Mouse (Mus musculus): ENCODE results near the gene Dusp1. TPM values are rescaled to one million over a fixed set of nuclear protein-coding genes. Genes with fewer than 3 reads are reported as not detected.

Dusp1 gene
- polyA plus RNA-seq, 1 experiment, result 71.1 TPM

DNA sequence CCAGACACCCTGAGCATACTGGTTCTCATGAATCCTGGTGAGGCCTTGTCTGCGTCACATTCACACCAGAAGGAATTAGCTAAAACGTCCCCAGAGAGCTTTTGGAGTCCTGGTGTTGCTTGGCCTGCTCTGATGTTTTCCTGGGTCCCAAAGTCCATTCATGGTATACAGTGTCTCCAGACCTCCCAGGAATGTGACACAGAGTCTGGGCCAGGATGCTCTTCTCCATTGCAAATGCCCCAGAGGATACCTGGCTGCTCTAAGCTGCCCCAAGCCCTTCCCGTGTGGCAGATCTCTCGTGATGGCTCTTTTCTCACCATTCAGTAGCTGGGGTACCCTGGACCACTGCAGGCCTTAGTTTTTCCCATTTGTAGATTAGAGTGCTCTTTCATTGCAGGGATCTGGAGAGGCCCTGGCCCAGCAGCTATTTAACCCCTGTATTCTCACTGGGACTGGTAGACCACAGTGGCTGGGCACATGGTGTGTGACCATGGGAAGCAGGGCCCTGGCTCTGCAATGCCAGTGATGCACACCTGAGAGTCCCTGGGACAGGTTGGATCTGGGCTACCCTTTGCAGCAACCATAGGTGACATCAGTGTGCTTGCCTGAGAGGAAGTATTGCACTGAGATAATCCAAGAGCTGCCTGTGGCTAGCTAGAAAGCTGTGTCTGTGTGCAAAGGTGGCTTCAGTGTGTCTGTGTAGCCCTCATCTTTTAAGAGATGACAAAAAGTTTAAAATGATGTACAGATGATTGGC, 7.8 kb upstream of the Dusp1 start:
- TF ChIP-seq CTCF (IDR thresholded peaks at IDR 0.05; ENCODE audit: extremely low read depth, insufficient read depth, low read length), result no peak
- no peak for TF ChIP-seq POLR2A (IDR thresholded peaks at IDR 0.05; ENCODE audit: extremely low read depth, insufficient read depth, low read length)
- Histone ChIP-seq H3K27ac (ENCODE audit: insufficient read depth, low read length) (no peak overlapping the region), H3K4me3 (ENCODE audit: insufficient read depth, low read length) (no peak overlapping the region), H3K4me1 (ENCODE audit: control insufficient read depth, insufficient read depth, low read length) (peaks cover 6% of the 10 kb centered on the region)

- H3K4me1 ChIP-seq (ENCODE audit: control insufficient read depth, insufficient read depth, low read length), result peaks cover 5% of the 10 kb centered on the region; the same call in 1 of the 2 replicates
- TF ChIP-seq POLR2A (IDR thresholded peaks at IDR 0.05; ENCODE audit: extremely low read depth, insufficient read depth, low read length) (no peak), CTCF (IDR thresholded peaks at IDR 0.05; ENCODE audit: extremely low read depth, insufficient read depth, low read length) (no peak)
- H3K27ac ChIP-seq (ENCODE audit: insufficient read depth, low read length), result no peak overlapping the region
- no peak overlapping the region for H3K4me3 ChIP-seq (ENCODE audit: insufficient read depth, low read length)
Observed at GRCm38 (mm10) chr17:26567818-26568173, 5.9 kb upstream of the Dusp1 start.

- H3K27ac ChIP-seq (ENCODE audit: insufficient read depth, low read length), result no peak overlapping the region
- peaks cover 5% of the 10 kb centered on the region; the same call in 1 of the 2 replicates for H3K4me1 ChIP-seq (ENCODE audit: control insufficient read depth, insufficient read depth, low read length)
- TF ChIP-seq CTCF (IDR thresholded peaks at IDR 0.05; ENCODE audit: extremely low read depth, insufficient read depth, low read length), result no peak
- TF ChIP-seq POLR2A (IDR thresholded peaks at IDR 0.05; ENCODE audit: extremely low read depth, insufficient read depth, low read length), result no peak
- no peak overlapping the region for H3K4me3 ChIP-seq (ENCODE audit: insufficient read depth, low read length)
Observed at GRCm38 (mm10) chr17:26567142-26567817, 5.4 kb upstream of the Dusp1 start.

DNA sequence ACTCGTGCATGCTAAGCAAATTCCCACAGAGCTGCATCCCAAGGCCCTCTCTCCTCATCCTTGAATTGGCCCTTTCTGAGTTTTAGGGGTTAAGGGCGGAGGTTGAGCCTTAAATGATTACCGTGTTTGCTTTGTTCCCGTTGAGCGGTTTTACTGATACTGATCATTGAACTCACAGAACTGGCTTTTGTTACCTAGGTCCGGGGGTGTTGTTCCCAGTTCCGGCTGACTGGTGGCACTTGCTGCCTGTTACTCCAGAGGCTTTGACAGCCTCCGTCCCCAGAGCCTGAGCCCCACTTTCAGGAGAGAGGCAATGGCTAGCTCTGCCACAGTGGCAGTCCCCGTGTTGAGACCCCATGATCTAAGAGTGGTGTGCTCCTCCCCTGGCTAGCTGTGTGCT, 2.5 kb upstream of the Dusp1 start:
- no peak overlapping the region for H3K4me3 ChIP-seq (ENCODE audit: insufficient read depth, low read length)
- TF ChIP-seq POLR2A (IDR thresholded peaks at IDR 0.05; ENCODE audit: extremely low read depth, insufficient read depth, low read length), result no peak
- no peak for TF ChIP-seq CTCF (IDR thresholded peaks at IDR 0.05; ENCODE audit: extremely low read depth, insufficient read depth, low read length)

GRCm38 (mm10) chr17:26563476-26563875, 1.5 kb upstream of the Dusp1 start:
- TF ChIP-seq CTCF (IDR thresholded peaks at IDR 0.05; ENCODE audit: extremely low read depth, insufficient read depth, low read length), result no peak
- Histone ChIP-seq H3K4me3 (ENCODE audit: insufficient read depth, low read length) (no peak overlapping the region), H3K27ac (ENCODE audit: insufficient read depth, low read length) (no peak overlapping the region), H3K4me1 (ENCODE audit: control insufficient read depth, insufficient read depth, low read length) (peaks cover 9% of the 10 kb centered on the region; the same call in 1 of the 2 replicates)

More for the DNA sequence above, 2.5 kb upstream of the Dusp1 start:
- no peak overlapping the region for H3K27ac ChIP-seq (ENCODE audit: insufficient read depth, low read length)
- peaks cover 9% of the 10 kb centered on the region; the same call in 1 of the 2 replicates for H3K4me1 ChIP-seq (ENCODE audit: control insufficient read depth, insufficient read depth, low read length)

DNA sequence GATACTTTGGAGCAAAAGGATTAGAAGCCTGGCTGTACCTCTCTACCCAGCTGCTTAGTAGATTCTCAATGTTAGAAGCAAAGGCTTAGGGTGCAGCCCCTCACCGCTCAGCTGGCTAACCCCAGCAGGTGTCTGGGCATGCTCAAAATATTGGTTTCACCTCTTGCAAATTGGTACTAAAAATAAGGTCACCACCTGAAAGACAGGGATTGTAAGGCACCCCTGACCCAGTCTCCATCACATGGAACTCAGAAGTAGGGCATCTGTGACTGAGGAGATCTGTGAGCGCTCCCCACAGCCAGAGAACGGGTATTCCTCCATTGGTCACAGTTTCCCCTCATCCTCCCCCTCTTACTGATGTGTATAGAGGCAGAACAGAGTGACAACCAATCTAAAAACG, 364 bp upstream of the Dusp1 start:
- TF ChIP-seq POLR2A (IDR thresholded peaks at IDR 0.05; ENCODE audit: extremely low read depth, insufficient read depth, low read length) (no peak), CTCF (IDR thresholded peaks at IDR 0.05; ENCODE audit: extremely low read depth, insufficient read depth, low read length) (no peak)
- Histone ChIP-seq H3K27ac (ENCODE audit: insufficient read depth, low read length) (no peak overlapping the region), H3K4me3 (ENCODE audit: insufficient read depth, low read length) (peak overlapping the region; percentile 86), H3K4me1 (ENCODE audit: control insufficient read depth, insufficient read depth, low read length) (peaks cover 9% of the 10 kb centered on the region; the same call in 1 of the 2 replicates)

GRCm38 (mm10) chr17:26561290-26561640, 663 bp downstream of the Dusp1 start, which contains the start of gene Ergic1:
TSS of gene Ergic1 (plus strand) at chr17:26561489.
- H3K27ac ChIP-seq (ENCODE audit: insufficient read depth, low read length), result peak within 1 kb of the TSS; percentile 90
- TF ChIP-seq CTCF (IDR thresholded peaks at IDR 0.05; ENCODE audit: extremely low read depth, insufficient read depth, low read length) (no peak), POLR2A (IDR thresholded peaks at IDR 0.05; ENCODE audit: extremely low read depth, insufficient read depth, low read length) (peak; percentile 48; the same call in 1 of the 2 replicates)
- H3K4me1 ChIP-seq (ENCODE audit: control insufficient read depth, insufficient read depth, low read length), result peaks cover 9% of the 10 kb centered on the region; the same call in 1 of the 2 replicates
- peak within 1 kb of the TSS; percentile 86 for H3K4me3 ChIP-seq (ENCODE audit: insufficient read depth, low read length)

DNA sequence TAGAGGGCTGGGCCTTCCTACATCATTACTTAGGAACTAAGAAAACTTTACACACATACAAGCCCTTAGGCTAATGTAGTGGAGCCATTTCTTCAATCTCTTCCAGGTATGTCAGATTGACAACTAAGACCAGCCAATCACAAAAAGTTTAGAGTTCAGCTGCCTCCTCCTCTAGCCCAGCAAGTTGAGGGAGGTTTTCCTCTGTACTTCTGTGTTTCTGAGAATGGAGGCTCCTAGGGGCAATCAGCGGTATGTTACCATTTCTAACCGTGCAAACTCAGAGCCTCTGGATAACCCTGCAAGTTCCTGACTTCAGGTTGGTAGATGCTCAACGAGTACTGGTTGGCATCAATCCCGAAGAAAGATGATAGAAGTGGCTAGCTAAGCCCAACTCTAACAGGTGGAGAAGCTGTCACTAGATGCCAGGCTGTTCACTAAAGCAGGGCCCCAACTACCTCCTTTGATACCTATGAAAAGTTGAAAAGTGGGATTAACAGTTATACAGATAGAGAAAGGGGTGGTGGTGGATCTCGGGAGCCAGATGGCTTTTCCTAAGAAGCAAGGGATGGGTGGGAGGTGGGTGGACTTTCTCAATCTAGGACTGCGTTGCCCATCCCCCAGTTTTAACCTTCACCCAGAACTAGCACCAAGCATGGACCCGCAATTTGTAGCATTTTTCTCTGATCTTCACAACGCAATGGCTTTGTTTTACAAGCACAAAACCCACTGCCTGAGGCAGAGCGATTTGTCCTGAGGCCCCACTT, 1.2 kb downstream of the Dusp1 start:
- H3K4me3 ChIP-seq (ENCODE audit: insufficient read depth, low read length), result peak overlapping the region; percentile 86
- TF ChIP-seq CTCF (IDR thresholded peaks at IDR 0.05; ENCODE audit: extremely low read depth, insufficient read depth, low read length), result no peak
- no peak for TF ChIP-seq POLR2A (IDR thresholded peaks at IDR 0.05; ENCODE audit: extremely low read depth, insufficient read depth, low read length)
- peaks cover 9% of the 10 kb centered on the region; the same call in 1 of the 2 replicates for H3K4me1 ChIP-seq (ENCODE audit: control insufficient read depth, insufficient read depth, low read length)
- peak overlapping the region; percentile 90; the same call in 1 of the 2 replicates for H3K27ac ChIP-seq (ENCODE audit: insufficient read depth, low read length)

DNA sequence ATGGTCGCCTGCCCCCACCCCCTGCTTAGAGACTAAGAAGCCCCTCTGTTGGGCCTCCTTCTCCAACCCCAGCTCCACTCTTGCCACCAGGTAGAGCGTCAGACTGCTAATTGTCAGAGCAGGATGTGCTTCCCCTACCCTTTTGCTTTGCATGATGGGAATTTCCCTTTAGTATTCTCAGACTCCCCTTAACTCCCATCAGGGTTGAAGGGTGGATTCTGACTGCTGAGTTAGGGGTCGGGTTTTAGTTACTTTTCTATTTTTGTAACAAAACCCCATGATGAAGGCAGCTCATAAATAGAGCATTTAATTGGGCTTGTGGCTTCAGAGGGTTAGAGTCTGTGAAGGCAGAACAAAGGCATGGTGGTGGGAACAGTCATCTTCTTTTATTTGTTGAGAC, 8.9 kb downstream of the Dusp1 start:
- no peak overlapping the region for H3K4me3 ChIP-seq (ENCODE audit: insufficient read depth, low read length)
- peaks cover 6% of the 10 kb centered on the region; the same call in 1 of the 2 replicates for H3K4me1 ChIP-seq (ENCODE audit: control insufficient read depth, insufficient read depth, low read length)
- TF ChIP-seq POLR2A (IDR thresholded peaks at IDR 0.05; ENCODE audit: extremely low read depth, insufficient read depth, low read length) (no peak), CTCF (IDR thresholded peaks at IDR 0.05; ENCODE audit: extremely low read depth, insufficient read depth, low read length) (no peak)
- no peak overlapping the region for H3K27ac ChIP-seq (ENCODE audit: insufficient read depth, low read length)
